Mouse (Mus musculus) Muller cell, postnatal 12 days (primary cell): ENCODE measurements at regions not wholly inside any gene's neighbourhood (a gene's known extent, or its start where the extent isn't known, plus 50 kb on each side); places are given as distances from the start of the nearest gene placed in this dataset.
A peak's percentile ranks its signal among the peaks of the same experiment; 100 is the strongest.
"Not testable (repeated sequence)": the region's sequence is repeated elsewhere in the genome, so short reads cannot be mapped to it uniquely, and the experiment has no call there.

ENCODE experiments used
- DNase-seq: peaks from one replicate; pipeline ENCODE4 v3.0.0-alpha.2; 2015; ENCODE audit errors: inconsistent ontology term

GRCm38 (mm10) chr16:82899611-82900010 is 71.4 kb downstream of the Gm21833 start:
- no peak for DNase-seq

- no peak for DNase-seq
Measured at GRCm38 (mm10) chr16:82920533-82920932, 92.4 kb downstream of the Gm21833 start.

- not testable (repeated sequence) for DNase-seq
Measured at GRCm38 (mm10) chr16:82958951-82959350, 130.8 kb downstream of the Gm21833 start.

- no peak for DNase-seq
Measured at GRCm38 (mm10) chr16:82991705-82992104, 163.5 kb downstream of the Gm21833 start.

- DNase-seq: no peak
Measured at GRCm38 (mm10) chr16:82997861-82998260, 169.7 kb downstream of the Gm21833 start.

GRCm38 (mm10) chr16:83021311-83021710 is 193.1 kb downstream of the Gm21833 start:
- no peak for DNase-seq

GRCm38 (mm10) chr16:83063423-83063822 is 235.2 kb downstream of the Gm21833 start:
- DNase-seq: no peak

GRCm38 (mm10) chr16:83071488-83071887 is 243.3 kb downstream of the Gm21833 start:
- no peak for DNase-seq

GRCm38 (mm10) chr16:83092059-83092458 is 263.9 kb downstream of the Gm21833 start:
- DNase-seq: no peak

GRCm38 (mm10) chr16:83111128-83111527 is 282.9 kb downstream of the Gm21833 start:
- no peak for DNase-seq

- peak; percentile 46 for DNase-seq
Measured at GRCm38 (mm10) chr16:83131876-83132275, 303.7 kb downstream of the Gm21833 start.

GRCm38 (mm10) chr16:83173021-83173420 is 344.8 kb downstream of the Gm21833 start:
- no peak for DNase-seq

- no peak for DNase-seq
Measured at GRCm38 (mm10) chr16:83193441-83193953, 365.3 kb downstream of the Gm21833 start.

- DNase-seq: no peak
Measured at GRCm38 (mm10) chr16:83197812-83198211, 369.6 kb downstream of the Gm21833 start.
